Mouse (Mus musculus) spleen, adult 2 months (tissue): ENCODE data around the gene Copa.

Source experiments
- CTCF ChIP-seq: fragments of 200-500 bp; IDR thresholded peaks from 2 replicates; pipeline ENCODE4 v1.5.1; 2011; ENCODE audit warnings: mild to moderate bottlenecking, inconsistent platforms; ENCODE audit not compliant: insufficient read depth, insufficient read length, insufficient replicate concordance; ENCODE audit errors: extremely low read depth
- POLR2A ChIP-seq: fragments of 200-500 bp; IDR thresholded peaks from 2 replicates; pipeline ENCODE4 v1.6.1; 2011; ENCODE audit warnings: low read depth, low read length, inconsistent platforms

GRCm38 (mm10) chr1:172070227-172070626, 12.1 kb upstream of the Copa start:
- TF ChIP-seq POLR2A (no peak), CTCF (no peak)
